Mouse (Mus musculus) midbrain, embryonic 10.5 days (tissue): Measurements from ENCODE around the gene Lasp1. TPM values are rescaled to one million over a fixed set of nuclear protein-coding genes. Genes with fewer than 3 reads are reported as not detected.
A peak's percentile ranks its signal among the peaks of the same experiment; 100 is the strongest.

Source experiments
- DNase-seq: peaks from one replicate; pipeline ENCODE4 v3.0.0-alpha.2; 2017; ENCODE audit warnings: low spot score
- H3K27ac ChIP-seq: fragments of 300-500 bp; sonication (generic); replicated peaks from 2 replicates; pipeline ENCODE4 v1.5.1; 2016; ENCODE audit warnings: mild to moderate bottlenecking
- H3K27me3 ChIP-seq: fragments of 300-500 bp; sonication (generic); 2 replicates; pipeline ENCODE4 v1.6.1; 2016; ENCODE audit warnings: low read depth, mild to moderate bottlenecking; ENCODE audit not compliant: poor library complexity, severe bottlenecking
- H3K36me3 ChIP-seq: fragments of 300-500 bp; sonication (generic); 2 replicates; pipeline ENCODE4 v1.6.1; 2016; ENCODE audit warnings: mild to moderate bottlenecking, moderate library complexity
- H3K4me1 ChIP-seq: fragments of 300-500 bp; sonication (generic); 2 replicates; pipeline ENCODE4 v1.6.1; 2016
- H3K4me3 ChIP-seq: fragments of 300-500 bp; sonication (generic); 2 replicates; pipeline ENCODE4 v1.5.1; 2016; ENCODE audit warnings: mild to moderate bottlenecking, moderate library complexity
- H3K9me3 ChIP-seq: fragments of 300-500 bp; sonication (generic); replicated peaks from 2 replicates; pipeline ENCODE4 v1.6.1; 2016; ENCODE audit warnings: mild to moderate bottlenecking
- WGBS: fragments of 180-500 bp; shearing (Covaris S2); methylation state at CpG from one replicate; pipeline ENCODE4 v1.1.7; 2016; 5-methylcytosine and 5-hydroxymethylcytosine counted together
- polyA plus RNA-seq: library from polyadenylated mRNA; unstranded; fragments of >200 nt; fragmentation: Nextera tagmentation; extraction: Ambion mirVana; gene quantifications from 2 replicates; pipeline ENCODE4 v1.2.1, GENCODE M21; 2016

Lasp1 gene
- polyA plus RNA-seq, 1 experiment from 2014 or later: 75.1 TPM

DNA sequence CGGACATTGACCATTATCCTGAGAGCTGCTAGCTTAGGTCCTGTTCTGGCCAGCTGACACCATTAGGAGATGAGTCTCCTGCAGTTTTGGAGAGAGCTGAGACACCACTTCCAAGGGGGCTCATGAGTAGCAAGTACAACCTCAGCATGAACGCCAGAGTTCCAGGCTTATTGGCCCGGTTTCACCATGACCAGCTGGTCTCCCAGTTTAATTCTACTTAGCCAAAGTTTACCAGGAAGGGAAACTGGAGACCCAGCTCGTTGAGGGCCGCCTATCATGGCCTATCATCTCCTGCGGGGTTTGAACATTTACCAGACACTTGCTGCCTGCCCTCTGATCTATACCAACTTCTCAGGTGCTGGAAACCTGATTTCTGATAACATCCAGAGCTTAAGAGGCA is 8.8 kb downstream of the Lasp1 start:
- peaks cover 91% of the 10 kb centered on the region for H3K4me1 ChIP-seq
- 59% methylated on average over 6 of the region's 6 CpGs for WGBS
- H3K36me3 ChIP-seq: peaks cover 39% of the 10 kb centered on the region
- no peaks in the 10 kb centered on the region for H3K9me3 ChIP-seq
- H3K4me3 ChIP-seq: no peak overlapping the region
- no peak for DNase-seq
- no peaks in the 10 kb centered on the region for H3K27me3 ChIP-seq
- peak overlapping the region; percentile 77; the same call in 1 of the 2 replicates for H3K27ac ChIP-seq

DNA sequence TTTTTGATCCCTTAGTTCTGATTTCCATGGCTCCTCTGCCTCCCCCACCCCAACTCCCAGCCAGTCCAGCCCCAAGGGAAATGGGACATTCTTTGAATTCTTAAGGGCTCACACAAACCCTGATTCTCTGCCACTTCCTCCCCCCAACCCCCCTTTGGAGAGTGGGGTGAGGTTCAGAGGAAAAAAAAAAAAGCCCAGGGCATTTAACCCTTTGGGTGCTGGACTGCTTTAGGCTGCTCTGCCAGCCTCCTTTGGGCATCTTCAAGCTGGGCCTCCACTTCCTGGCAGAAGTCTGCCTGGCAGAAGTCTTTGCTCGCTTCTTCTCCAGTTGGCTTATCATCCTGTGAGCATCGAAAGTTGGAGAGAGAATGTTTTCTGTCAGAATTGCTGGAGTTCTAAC is 9.3 kb downstream of the Lasp1 start:
- 65% methylated on average over 2 of the region's 2 CpGs for WGBS
- Histone ChIP-seq H3K27ac (peak overlapping the region; percentile 77), H3K27me3 (no peaks in the 10 kb centered on the region), H3K4me3 (0 out of 2 replicates have a peak overlapping the region, but pooled peaks have one; percentile 8), H3K36me3 (peaks cover 39% of the 10 kb centered on the region), H3K4me1 (peaks cover 93% of the 10 kb centered on the region), H3K9me3 (no peaks in the 10 kb centered on the region)
- no peak for DNase-seq

DNA sequence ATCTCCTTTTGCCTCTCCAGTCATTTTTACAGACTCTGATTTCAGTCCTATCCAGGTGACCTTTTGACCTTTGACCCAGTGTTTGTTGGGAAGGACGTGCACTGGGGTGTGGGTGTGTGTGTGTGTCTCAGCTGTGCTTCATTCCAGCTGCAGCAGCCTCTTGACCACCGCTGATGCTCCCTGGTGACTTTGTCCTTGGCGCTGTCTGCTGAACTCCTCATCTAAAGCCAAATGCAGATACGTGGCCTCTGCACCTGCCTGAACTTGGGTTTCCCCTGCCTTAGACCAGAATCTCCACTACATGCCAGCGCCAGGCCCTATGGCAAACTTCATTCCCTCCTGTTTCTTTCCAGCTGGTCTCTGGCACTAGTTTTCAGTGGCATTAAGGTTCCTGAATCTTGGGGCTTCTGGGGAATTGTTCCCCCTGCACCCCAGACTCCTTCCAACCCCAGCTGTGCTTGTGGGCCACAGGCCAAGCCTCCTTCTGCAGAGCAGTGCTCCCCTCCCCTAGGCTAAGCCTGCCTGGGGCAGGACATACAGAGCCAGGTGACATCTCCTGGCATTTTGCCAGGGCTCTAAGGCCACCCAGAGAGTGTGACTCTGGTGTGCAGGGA is 9.9 kb downstream of the Lasp1 start:
- Histone ChIP-seq H3K4me3 (no peak overlapping the region), H3K9me3 (no peaks in the 10 kb centered on the region), H3K27me3 (no peaks in the 10 kb centered on the region), H3K4me1 (peaks cover 98% of the 10 kb centered on the region), H3K27ac (peak overlapping the region; percentile 77), H3K36me3 (peaks cover 39% of the 10 kb centered on the region)
- no peak for DNase-seq
- 45% methylated on average over 5 of the region's 5 CpGs for WGBS

DNA sequence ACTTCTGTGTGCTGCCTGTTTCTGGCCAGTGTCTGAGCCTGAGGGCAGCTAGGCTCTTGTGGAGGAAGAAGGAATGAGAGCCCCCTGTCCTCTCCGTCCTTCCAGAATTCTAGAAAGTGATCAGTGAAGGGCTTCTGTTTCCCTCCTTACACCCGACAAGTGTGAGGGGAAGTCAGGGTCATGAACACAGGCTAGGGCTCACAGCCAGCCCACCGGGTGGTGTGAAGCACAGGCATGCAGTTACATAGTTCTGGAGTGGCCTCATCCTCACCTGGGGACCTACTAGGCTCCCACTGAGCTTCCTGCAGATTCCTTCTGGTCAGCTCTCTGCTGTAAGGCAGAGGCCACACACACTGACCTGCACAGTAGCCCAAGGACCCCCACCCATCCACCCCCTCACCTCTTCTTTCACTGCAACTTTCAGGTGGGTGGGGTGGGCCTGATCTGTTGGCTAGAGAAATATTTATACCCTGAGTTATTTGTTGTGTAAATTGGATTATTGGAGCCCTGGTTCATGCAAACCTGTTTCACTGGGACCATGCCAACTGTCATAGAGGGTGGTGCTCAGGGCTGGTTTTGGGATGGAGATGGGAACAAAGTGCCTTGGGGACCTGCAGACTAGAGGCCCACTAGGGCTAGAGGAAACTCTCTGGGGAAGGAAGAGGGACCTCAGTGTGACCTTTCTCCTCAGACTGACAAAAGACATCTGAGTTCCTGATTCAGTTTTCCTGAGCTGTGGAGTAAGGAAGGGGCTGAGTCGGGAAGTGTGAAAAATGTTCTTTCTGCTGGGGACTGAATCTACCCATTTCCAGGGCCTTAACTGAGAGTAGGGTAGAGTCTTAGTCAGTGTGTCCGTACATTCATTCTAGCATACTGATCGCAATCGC is 10.7 kb downstream of the Lasp1 start:
- WGBS: 82% methylated on average over 7 of the region's 7 CpGs
- Histone ChIP-seq H3K27me3 (no peaks in the 10 kb centered on the region), H3K36me3 (peaks cover 45% of the 10 kb centered on the region), H3K4me3 (no peak overlapping the region), H3K4me1 (peaks cover 98% of the 10 kb centered on the region), H3K27ac (peak overlapping the region; percentile 77), H3K9me3 (no peaks in the 10 kb centered on the region)
- no peak for DNase-seq

DNA sequence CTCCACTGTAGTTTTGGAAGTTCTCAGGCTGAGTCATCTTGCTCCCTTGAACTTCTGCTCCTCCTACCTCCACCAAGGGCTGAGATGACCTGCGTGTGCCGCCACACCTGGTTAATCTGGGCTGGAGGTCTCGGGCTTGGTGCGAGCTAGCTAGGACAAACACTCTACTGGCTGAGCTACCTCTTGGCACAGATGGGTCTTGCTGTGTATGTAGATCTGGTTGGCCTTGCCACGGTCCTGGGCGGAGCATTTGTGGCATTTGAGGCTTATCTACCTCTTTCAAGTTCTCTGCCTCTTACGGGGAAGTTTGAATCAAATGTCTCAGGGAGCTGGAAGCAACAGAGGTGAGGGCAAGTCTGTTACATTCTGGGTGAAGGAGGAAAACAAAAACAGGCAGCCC is 11.6 kb downstream of the Lasp1 start:
- no peak for DNase-seq
- H3K36me3 ChIP-seq: peaks cover 46% of the 10 kb centered on the region
- 0 out of 2 replicates have a peak, but pooled peaks cover under 1% of the 10 kb centered on the region for H3K27me3 ChIP-seq
- 75% methylated on average over 7 of the region's 7 CpGs for WGBS
- H3K4me1 ChIP-seq: peaks cover 98% of the 10 kb centered on the region
- H3K4me3 ChIP-seq: no peak overlapping the region; the same call in 1 of the 2 replicates
- H3K9me3 ChIP-seq: no peaks in the 10 kb centered on the region
- H3K27ac ChIP-seq: peak overlapping the region; percentile 42; the same call in 1 of the 2 replicates

DNA sequence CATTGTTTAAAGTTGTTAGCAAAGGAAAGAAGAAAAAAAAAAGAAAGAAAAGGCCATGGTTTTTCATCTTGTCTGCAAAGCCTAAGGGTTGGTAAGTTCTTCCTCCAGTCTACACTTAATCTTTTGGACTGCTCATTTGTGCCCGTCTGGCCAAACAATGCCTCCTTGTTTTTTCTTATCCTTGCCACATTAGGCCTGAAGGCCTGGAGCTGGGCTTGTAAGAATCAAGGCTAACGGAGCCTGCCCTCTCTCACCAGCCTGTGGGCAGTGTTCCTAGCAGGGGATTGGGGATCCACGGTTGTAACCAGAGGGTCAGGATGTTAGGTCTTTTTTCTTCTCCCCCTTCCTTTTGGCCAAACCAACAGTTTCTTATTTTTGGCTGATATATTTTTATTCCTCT is 12.2 kb downstream of the Lasp1 start:
- H3K27me3 ChIP-seq: 0 out of 2 replicates have a peak, but pooled peaks cover 6% of the 10 kb centered on the region
- no peak for DNase-seq
- no peaks in the 10 kb centered on the region for H3K9me3 ChIP-seq
- peaks cover 52% of the 10 kb centered on the region for H3K36me3 ChIP-seq
- peak overlapping the region; percentile 90 for H3K27ac ChIP-seq
- peaks cover 98% of the 10 kb centered on the region for H3K4me1 ChIP-seq
- 17% methylated on average over 3 of the region's 3 CpGs for WGBS
- no peak overlapping the region for H3K4me3 ChIP-seq

DNA sequence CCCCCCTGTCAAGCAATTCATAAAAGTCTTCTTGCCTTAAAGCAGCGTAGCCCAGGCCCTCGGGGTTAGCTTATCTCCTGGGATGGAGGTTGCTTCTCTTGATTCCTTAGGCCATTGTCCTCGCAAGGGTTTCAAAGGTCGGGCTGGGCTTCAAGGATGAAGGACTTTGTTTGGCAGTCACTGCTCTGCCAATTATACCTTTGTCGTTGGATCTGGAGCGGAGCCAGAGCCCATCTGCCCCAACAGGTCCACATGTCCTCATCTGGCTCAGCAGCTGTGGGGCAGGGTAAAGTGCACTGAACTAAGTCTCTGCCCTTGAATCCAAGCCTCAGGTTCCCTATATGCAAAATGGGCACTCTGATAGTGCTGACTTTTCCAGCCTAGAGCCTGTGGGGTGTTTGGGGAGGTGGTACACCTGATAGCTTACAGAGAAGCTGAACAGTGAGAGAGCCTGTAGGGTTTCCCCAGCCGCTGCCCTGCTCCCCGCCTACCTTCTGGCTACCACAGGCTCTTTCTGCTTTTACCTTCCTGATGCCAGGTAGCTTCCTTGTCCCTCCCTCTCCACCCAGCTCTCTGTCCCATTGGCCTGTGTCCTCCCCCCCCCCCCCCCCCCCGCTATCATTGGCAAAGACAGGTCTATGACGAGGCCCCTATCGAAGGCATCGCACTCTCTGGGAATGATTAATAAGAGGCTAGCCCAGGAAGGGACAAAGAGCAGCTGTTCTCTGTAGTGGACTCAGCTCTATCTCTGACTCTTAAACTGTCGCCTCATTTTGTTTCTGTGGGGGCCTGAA is 13.0 kb downstream of the Lasp1 start:
- Histone ChIP-seq H3K27ac (peak overlapping the region; percentile 90), H3K36me3 (peaks cover 60% of the 10 kb centered on the region), H3K27me3 (0 out of 2 replicates have a peak, but pooled peaks cover 6% of the 10 kb centered on the region), H3K4me1 (peaks cover 98% of the 10 kb centered on the region), H3K9me3 (no peaks in the 10 kb centered on the region), H3K4me3 (peak overlapping the region; percentile 42)
- 33% methylated on average over 12 of the region's 13 CpGs for WGBS
- no peak for DNase-seq

DNA sequence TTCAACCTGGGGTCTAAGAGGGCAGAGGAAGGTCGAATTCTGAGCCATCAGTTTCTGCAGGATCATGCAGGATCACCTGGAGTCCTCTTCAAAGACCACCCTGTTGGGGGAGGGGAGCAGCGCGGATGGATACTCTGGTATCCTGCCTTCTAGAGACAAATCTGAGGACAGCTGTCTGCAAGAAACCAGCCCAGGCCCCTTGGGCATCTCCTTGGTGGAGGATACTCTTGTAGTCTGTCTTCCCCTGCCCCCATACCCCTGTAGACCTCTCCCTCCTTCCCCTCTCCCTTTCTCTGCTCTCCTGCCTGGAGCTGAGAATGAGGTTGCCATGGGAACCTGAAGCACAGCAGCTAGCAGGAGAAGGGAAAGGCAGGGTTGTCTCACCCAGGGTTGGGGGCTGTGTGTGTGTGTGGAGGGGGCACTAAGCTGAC is 13.7 kb downstream of the Lasp1 start:
- DNase-seq: peak; percentile 76

DNA sequence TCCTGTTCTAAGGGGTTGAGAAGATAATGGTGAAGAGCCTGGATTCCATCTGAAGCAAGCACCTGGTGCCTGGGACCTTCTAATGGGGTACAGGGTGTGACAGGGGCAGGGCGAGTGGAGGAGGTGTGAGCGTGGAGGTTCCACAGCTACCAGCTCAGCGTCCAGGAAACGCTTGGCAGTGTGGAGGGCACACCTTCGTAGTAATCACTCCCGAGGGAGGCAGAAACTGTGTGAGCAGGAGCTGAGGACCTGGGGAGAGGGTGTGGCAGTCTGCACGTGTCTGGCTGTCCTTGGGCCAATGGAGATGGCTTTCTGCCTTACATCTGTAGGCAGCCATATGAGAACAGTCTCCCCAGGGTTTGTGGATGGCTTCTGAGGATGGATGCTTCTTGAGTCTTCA is 14.3 kb downstream of the Lasp1 start:
- Histone ChIP-seq H3K4me3 (peak overlapping the region; percentile 42), H3K27me3 (0 out of 2 replicates have a peak, but pooled peaks cover 6% of the 10 kb centered on the region), H3K36me3 (peaks cover 49% of the 10 kb centered on the region), H3K9me3 (no peaks in the 10 kb centered on the region), H3K27ac (peak overlapping the region; percentile 90), H3K4me1 (peaks cover 99% of the 10 kb centered on the region)
- 50% methylated on average over 7 of the region's 7 CpGs for WGBS
- no peak for DNase-seq

More for the DNA sequence above, 13.7 kb downstream of the Lasp1 start:
- H3K4me1 ChIP-seq: peaks cover 99% of the 10 kb centered on the region
- 27% methylated on average over 3 of the region's 3 CpGs for WGBS
- peak overlapping the region; percentile 90 for H3K27ac ChIP-seq
- no peaks in the 10 kb centered on the region for H3K9me3 ChIP-seq
- H3K4me3 ChIP-seq: peak overlapping the region; percentile 42
- H3K36me3 ChIP-seq: peaks cover 55% of the 10 kb centered on the region
- 0 out of 2 replicates have a peak, but pooled peaks cover 6% of the 10 kb centered on the region for H3K27me3 ChIP-seq

DNA sequence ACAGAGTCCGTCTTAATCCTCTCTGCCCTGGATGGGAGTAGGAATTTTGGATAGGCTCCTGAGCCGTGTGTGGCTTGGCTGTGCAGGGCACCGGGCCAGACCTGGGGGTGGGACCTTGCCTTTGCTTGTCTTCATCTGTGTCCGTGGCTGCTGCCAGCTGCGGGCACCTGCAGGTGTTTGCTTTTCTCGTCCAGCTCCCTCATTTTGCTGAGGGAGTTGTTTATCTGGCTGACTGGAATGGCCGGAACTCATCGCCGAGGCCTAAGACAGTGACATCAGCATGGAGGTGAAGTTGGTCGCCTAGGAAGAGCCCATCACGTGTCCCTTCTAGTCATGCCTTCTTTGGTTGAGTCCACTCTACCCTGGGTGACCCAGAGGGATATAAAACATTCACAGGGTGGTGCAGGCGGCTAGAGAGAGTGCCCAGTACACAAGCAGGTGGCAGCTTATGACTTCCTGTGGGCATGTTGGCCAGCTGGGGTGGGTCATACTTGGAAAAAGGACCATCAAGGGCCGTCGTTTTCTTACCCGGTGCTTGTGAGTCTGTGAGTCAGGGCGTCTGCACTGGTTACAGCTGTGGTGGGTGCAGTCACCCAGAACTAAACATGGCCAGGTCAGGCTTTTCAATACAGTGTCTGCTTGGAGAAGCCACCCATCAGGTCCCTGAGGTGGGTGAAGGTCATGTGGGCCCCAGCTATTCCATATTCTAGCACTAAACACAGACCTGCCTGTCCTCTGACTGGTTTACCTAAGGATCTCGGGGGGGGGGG is 15.1 kb downstream of the Lasp1 start:
- no peak for DNase-seq
- peak overlapping the region; percentile 90 for H3K27ac ChIP-seq
- peaks cover 99% of the 10 kb centered on the region for H3K4me1 ChIP-seq
- WGBS: 80% methylated on average over 17 of the region's 17 CpGs
- 0 out of 2 replicates have a peak, but pooled peaks cover 6% of the 10 kb centered on the region for H3K27me3 ChIP-seq
- peaks cover 40% of the 10 kb centered on the region for H3K36me3 ChIP-seq
- 0 out of 2 replicates have a peak overlapping the region, but pooled peaks have one; percentile 9 for H3K4me3 ChIP-seq
- H3K9me3 ChIP-seq: no peaks in the 10 kb centered on the region

DNA sequence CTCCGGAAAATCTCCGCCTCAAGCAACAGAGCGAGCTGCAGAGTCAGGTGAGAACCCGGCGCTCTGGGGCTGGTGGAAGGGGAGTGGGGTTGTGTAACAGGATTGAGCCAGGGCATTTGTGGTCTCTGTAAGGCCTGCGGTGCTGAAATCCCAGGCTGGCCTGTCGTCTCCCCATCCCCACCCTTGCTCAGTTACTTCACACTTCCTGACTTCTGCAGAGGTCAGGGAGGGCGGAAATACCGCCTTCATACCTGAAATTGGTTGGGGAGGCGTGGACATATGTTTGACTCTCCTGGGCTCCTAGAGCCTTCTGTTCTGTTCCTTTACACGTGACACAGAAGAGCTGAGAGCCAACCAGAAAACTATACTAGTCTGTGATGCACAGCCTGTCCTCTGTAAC is 16.9 kb downstream of the Lasp1 start:
- WGBS: 78% methylated on average over 11 of the region's 11 CpGs
- H3K27me3 ChIP-seq: 0 out of 2 replicates have a peak, but pooled peaks cover 6% of the 10 kb centered on the region
- H3K4me1 ChIP-seq: peaks cover 98% of the 10 kb centered on the region
- DNase-seq: no peak
- no peaks in the 10 kb centered on the region for H3K9me3 ChIP-seq
- H3K36me3 ChIP-seq: peaks cover 36% of the 10 kb centered on the region
- H3K27ac ChIP-seq: peak overlapping the region; percentile 14
- H3K4me3 ChIP-seq: no peak overlapping the region
